Mouse (Mus musculus): ENCODE data around the gene Syce3. TPM values are rescaled to one million over a fixed set of nuclear protein-coding genes. Genes with fewer than 3 reads are reported as not detected.
A peak's percentile ranks its signal among the peaks of the same experiment; 100 is the strongest.

Syce3 gene
- polyA plus RNA-seq, 1 experiment, result 0.60 TPM

GRCm38 (mm10) chr15:89356372-89356771 is 53.9 kb downstream of the Syce3 start:
- Histone ChIP-seq H3K36me3 (ENCODE audit: control insufficient read depth, insufficient read depth, low read length) (peaks cover 29% of the 10 kb centered on the region), H3K27me3 (ENCODE audit: control insufficient read depth, insufficient read depth, low read length) (no peaks in the 10 kb centered on the region), H3K4me1 (ENCODE audit: control insufficient read depth, insufficient read depth, insufficient read length, low read length) (peaks cover 8% of the 10 kb centered on the region), H3K4me3 (ENCODE audit: low read depth, low read length) (peak overlapping the region; percentile 97), H3K27ac (ENCODE audit: insufficient read depth, low read depth, low read length) (peak overlapping the region; percentile 40; the same call in 1 of the 2 replicates)
- no peak for TF ChIP-seq CTCF (IDR thresholded peaks at IDR 0.05; ENCODE audit: extremely low read depth, insufficient read length, insufficient replicate concordance, low read depth, low read length)
- WGBS, result 0% methylated on average over 15 of the region's 15 CpGs

DNA sequence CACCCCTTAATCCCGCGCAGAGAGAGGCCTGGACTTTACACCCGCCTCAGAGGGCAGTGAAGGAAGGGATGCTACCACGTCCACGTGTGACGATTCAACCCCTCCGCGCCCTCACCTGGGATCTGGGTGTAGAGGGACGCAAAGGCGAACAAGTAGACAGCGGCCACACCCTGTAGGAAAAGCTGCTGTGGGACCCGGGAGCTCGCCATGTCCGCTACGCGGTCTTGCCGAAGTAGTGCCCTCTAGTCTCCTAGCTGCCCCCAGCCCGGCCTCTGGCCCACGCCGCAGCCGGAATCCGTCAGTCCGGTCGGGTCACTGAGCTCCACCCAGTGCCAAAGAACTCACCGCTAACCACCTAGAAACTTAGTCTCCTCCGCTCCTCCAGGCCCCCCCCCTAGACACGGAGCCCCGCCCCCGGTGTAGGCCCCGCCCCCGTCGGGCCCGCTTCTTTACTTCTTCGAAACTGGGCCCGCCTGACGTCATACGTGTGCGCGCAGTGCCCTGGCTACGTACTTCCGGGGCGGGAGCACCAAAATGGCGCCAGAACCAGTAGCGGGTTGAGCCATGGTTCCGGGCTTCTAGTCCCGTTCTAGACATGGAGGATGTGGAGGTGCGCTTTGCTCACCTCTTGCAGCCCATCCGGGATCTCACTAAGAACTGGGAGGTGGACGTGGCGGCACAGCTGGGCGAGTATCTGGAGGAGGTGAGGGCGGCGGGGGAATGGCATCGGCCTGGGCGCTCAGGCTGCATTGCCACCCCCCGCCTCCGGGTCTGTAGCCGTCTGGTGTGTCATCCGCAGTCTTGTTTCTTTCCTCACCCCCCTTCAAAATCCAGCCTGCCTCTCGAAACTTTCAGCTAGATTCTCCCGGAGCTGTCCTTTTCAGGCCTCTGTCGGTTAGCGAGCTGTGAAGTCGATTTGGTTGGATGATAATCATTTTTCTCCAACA is 54.8 kb downstream of the Syce3 start, which contains the start of the genes Lmf2 and Ncaph2:
Lmf2 (minus strand) TSS at position 419 of the 947 bp plus-strand sequence.
Ncaph2 (plus strand) TSS at position 479 of the 947 bp plus-strand sequence.
- WGBS, result under 1% methylated on average over 64 of the region's 64 CpGs
- Histone ChIP-seq H3K36me3 (ENCODE audit: control insufficient read depth, insufficient read depth, low read length) (peaks cover 30% of the 10 kb centered on the region), H3K4me3 (ENCODE audit: low read depth, low read length) (peak within 1 kb of the TSS; percentile 97), H3K27ac (ENCODE audit: insufficient read depth, low read depth, low read length) (peak within 1 kb of the TSS; percentile 65), H3K27me3 (ENCODE audit: control insufficient read depth, insufficient read depth, low read length) (no peaks in the 10 kb centered on the region), H3K4me1 (ENCODE audit: control insufficient read depth, insufficient read depth, insufficient read length, low read length) (peaks cover 8% of the 10 kb centered on the region)
- no peak; the same call in none of the 2 replicates for TF ChIP-seq POLR2A (IDR thresholded peaks at IDR 0.05; ENCODE audit: low read depth, low read length)
- TF ChIP-seq CTCF (IDR thresholded peaks at IDR 0.05; ENCODE audit: extremely low read depth, insufficient read length, insufficient replicate concordance, low read depth, low read length), result no peak

DNA sequence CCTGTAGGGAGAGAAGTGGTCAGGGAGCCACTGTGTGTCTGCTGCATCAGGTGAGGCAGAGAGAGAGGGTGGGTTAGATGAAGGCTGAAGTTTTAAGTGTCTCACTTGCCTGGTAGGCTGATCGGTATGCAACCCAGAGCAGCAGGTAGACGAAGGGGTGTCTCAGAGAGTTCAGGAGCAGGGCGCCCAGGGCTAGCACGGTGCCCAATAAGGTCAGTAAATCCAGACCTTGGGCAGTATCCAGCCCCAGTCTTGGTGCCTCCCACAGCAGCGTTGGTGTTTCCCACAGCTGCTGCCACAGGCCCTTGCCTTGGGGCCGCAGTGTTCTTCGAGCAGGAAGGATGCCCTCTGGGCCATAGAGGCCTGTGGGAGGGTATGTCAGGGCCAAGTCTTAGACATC is 55.8 kb downstream of the Syce3 start:
- Histone ChIP-seq H3K4me3 (ENCODE audit: low read depth, low read length) (peak overlapping the region; percentile 97), H3K27ac (ENCODE audit: insufficient read depth, low read depth, low read length) (no peak overlapping the region), H3K4me1 (ENCODE audit: control insufficient read depth, insufficient read depth, insufficient read length, low read length) (peaks cover 8% of the 10 kb centered on the region), H3K27me3 (ENCODE audit: control insufficient read depth, insufficient read depth, low read length) (no peaks in the 10 kb centered on the region), H3K36me3 (ENCODE audit: control insufficient read depth, insufficient read depth, low read length) (peaks cover 31% of the 10 kb centered on the region)
- no peak for TF ChIP-seq POLR2A (IDR thresholded peaks at IDR 0.05; ENCODE audit: low read depth, low read length)
- no peak for TF ChIP-seq CTCF (IDR thresholded peaks at IDR 0.05; ENCODE audit: extremely low read depth, insufficient read length, insufficient replicate concordance, low read depth, low read length)
- WGBS, result 65% methylated on average over 7 of the region's 7 CpGs

DNA sequence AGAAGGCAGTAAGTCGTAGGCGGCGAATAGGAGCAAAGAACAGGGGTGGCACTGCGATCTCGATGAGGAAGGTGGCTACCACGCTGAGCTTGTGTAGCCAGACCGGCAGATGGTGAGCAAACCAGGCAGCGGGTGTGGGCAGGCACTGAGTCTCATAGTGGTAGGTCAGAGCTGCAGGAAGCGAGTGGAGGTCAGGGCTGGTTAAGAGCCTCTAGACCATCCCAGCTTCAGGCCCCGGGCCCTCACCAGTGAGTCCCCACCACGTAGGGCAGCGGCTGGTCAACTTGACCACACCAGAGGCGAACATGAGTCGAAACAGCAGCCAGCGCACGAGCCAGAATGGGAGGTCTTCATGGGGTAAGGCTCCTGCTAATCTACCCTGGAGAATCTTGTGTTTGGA is 56.5 kb downstream of the Syce3 start:
- H3K4me3 ChIP-seq (ENCODE audit: low read depth, low read length), result no peak overlapping the region
- TF ChIP-seq CTCF (IDR thresholded peaks at IDR 0.05; ENCODE audit: extremely low read depth, insufficient read length, insufficient replicate concordance, low read depth, low read length), result no peak
- no peak for TF ChIP-seq POLR2A (IDR thresholded peaks at IDR 0.05; ENCODE audit: low read depth, low read length)
- H3K27ac ChIP-seq (ENCODE audit: insufficient read depth, low read depth, low read length), result no peak overlapping the region
- no peaks in the 10 kb centered on the region for H3K27me3 ChIP-seq (ENCODE audit: control insufficient read depth, insufficient read depth, low read length)
- H3K36me3 ChIP-seq (ENCODE audit: control insufficient read depth, insufficient read depth, low read length), result peaks cover 31% of the 10 kb centered on the region
- peaks cover 8% of the 10 kb centered on the region for H3K4me1 ChIP-seq (ENCODE audit: control insufficient read depth, insufficient read depth, insufficient read length, low read length)
- 93% methylated on average over 16 of the region's 16 CpGs for WGBS

GRCm38 (mm10) chr15:89352795-89353194 is 57.5 kb downstream of the Syce3 start:
- no peak overlapping the region for H3K4me3 ChIP-seq (ENCODE audit: low read depth, low read length)
- WGBS, result 94% methylated on average over 12 of the region's 12 CpGs
- no peaks in the 10 kb centered on the region for H3K27me3 ChIP-seq (ENCODE audit: control insufficient read depth, insufficient read depth, low read length)
- TF ChIP-seq POLR2A (IDR thresholded peaks at IDR 0.05; ENCODE audit: low read depth, low read length) (no peak), CTCF (IDR thresholded peaks at IDR 0.05; ENCODE audit: extremely low read depth, insufficient read length, insufficient replicate concordance, low read depth, low read length) (no peak)
- H3K4me1 ChIP-seq (ENCODE audit: control insufficient read depth, insufficient read depth, insufficient read length, low read length), result peaks cover 8% of the 10 kb centered on the region
- H3K36me3 ChIP-seq (ENCODE audit: control insufficient read depth, insufficient read depth, low read length), result peaks cover 31% of the 10 kb centered on the region
- H3K27ac ChIP-seq (ENCODE audit: insufficient read depth, low read depth, low read length), result no peak overlapping the region

DNA sequence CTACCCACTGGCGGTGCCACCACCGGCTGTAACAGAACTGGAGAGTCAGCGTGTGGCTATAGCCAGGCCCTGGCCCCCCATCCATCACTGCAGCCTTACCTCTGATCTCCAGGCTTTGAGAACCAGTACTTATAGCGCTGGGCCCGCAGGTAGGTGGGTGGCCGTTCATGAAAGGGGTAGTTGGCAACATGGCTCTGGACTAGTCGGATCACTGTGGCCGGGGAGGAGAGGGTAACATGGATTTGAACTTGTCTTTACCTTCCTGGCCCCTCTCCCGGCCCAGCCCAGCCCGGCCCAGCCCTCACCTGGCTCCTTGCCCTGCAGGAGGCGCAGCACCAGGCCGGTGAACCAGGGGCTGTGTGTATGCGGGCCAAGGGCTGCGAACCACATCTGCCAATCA is 58.2 kb downstream of the Syce3 start:
- H3K27ac ChIP-seq (ENCODE audit: insufficient read depth, low read depth, low read length), result no peak overlapping the region

DNA sequence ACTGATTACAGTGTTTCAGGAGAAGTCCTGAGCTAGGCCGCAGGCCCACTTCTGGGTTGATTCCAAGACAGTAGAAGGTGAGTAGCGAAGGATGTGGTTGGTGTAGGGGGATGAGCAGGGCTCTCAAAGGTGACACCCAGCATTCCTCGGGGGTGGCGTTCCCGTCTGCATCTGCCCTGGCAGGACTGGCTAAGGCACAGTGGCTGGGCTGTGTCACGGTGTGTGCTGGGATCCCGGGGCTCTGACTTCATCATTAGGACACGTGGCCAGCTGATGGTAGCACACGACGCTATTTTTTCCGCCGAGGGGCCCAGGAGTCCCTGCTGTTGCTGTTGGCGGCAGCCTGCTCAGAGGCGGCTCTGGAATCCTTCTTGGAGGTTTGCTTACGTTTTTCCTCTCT is 59.0 kb downstream of the Syce3 start:
- Histone ChIP-seq H3K36me3 (ENCODE audit: control insufficient read depth, insufficient read depth, low read length) (peaks cover 31% of the 10 kb centered on the region), H3K4me1 (ENCODE audit: control insufficient read depth, insufficient read depth, insufficient read length, low read length) (peaks cover 5% of the 10 kb centered on the region), H3K27me3 (ENCODE audit: control insufficient read depth, insufficient read depth, low read length) (no peaks in the 10 kb centered on the region), H3K4me3 (ENCODE audit: low read depth, low read length) (no peak overlapping the region), H3K27ac (ENCODE audit: insufficient read depth, low read depth, low read length) (no peak overlapping the region)
- WGBS, result 90% methylated on average over 15 of the region's 15 CpGs
- TF ChIP-seq CTCF (IDR thresholded peaks at IDR 0.05; ENCODE audit: extremely low read depth, insufficient read length, insufficient replicate concordance, low read depth, low read length) (no peak), POLR2A (IDR thresholded peaks at IDR 0.05; ENCODE audit: low read depth, low read length) (no peak)

More for the DNA sequence above, 58.2 kb downstream of the Syce3 start:
- 92% methylated on average over 14 of the region's 14 CpGs for WGBS
- Histone ChIP-seq H3K27me3 (ENCODE audit: control insufficient read depth, insufficient read depth, low read length) (no peaks in the 10 kb centered on the region), H3K4me1 (ENCODE audit: control insufficient read depth, insufficient read depth, insufficient read length, low read length) (peaks cover 8% of the 10 kb centered on the region), H3K36me3 (ENCODE audit: control insufficient read depth, insufficient read depth, low read length) (peaks cover 31% of the 10 kb centered on the region), H3K4me3 (ENCODE audit: low read depth, low read length) (no peak overlapping the region)
- TF ChIP-seq CTCF (IDR thresholded peaks at IDR 0.05; ENCODE audit: extremely low read depth, insufficient read length, insufficient replicate concordance, low read depth, low read length) (no peak), POLR2A (IDR thresholded peaks at IDR 0.05; ENCODE audit: low read depth, low read length) (no peak)
